Mouse (Mus musculus): Measurements from ENCODE around the gene Ankrd45. TPM values are rescaled to one million over a fixed set of nuclear protein-coding genes. Genes with fewer than 3 reads are reported as not detected.

The Ankrd45 gene
- polyA plus RNA-seq, 1 experiment from 2014 or later, result 5.3 TPM

Other genes with a start within 250 kb of the Ankrd45 start
- 7.0 and 7.6 TPM in 2 replicates for gene Rc3h1, start 236.3 kb upstream of the Ankrd45 start, polyA plus RNA-seq (2015; fragmentation: Nextera tagmentation; extraction: Ambion mirVana)
- 2.5 TPM in 2 replicates for gene Serpinc1, start 164.1 kb upstream of the Ankrd45 start, polyA plus RNA-seq (2015; fragmentation: Nextera tagmentation; extraction: Ambion mirVana)
- gene Zbtb37, start 107.8 kb upstream of the Ankrd45 start, polyA plus RNA-seq (2015; fragmentation: Nextera tagmentation; extraction: Ambion mirVana), result 7.8 and 8.8 TPM in 2 replicates
- gene Dars2, start 72.0 kb upstream of the Ankrd45 start, polyA plus RNA-seq (2015; fragmentation: Nextera tagmentation; extraction: Ambion mirVana), result 37.8 and 40.2 TPM in 2 replicates
- gene Cenpl, start 72.0 kb upstream of the Ankrd45 start, polyA plus RNA-seq (2015; fragmentation: Nextera tagmentation; extraction: Ambion mirVana), result 29.9 and 32.8 TPM in 2 replicates
- gene Klhl20, start 11.2 kb upstream of the Ankrd45 start, polyA plus RNA-seq (2015; fragmentation: Nextera tagmentation; extraction: Ambion mirVana), result 16.1 and 18.5 TPM in 2 replicates
- 0.35 and 0.62 TPM in 2 replicates for gene Tex50, start 16.6 kb downstream of the Ankrd45 start, polyA plus RNA-seq (2015; fragmentation: Nextera tagmentation; extraction: Ambion mirVana)
- gene Prdx6, start 108.5 kb downstream of the Ankrd45 start, polyA plus RNA-seq (2015; fragmentation: Nextera tagmentation; extraction: Ambion mirVana), result 485 and 505 TPM in 2 replicates